Mouse (Mus musculus): ENCODE measurements around the gene Fabp7. TPM values are rescaled to one million over a fixed set of nuclear protein-coding genes. Genes with fewer than 3 reads are reported as not detected.

The Fabp7 gene
- total RNA-seq, 1 experiment from 2014 or later = 4.5 TPM

DNA sequence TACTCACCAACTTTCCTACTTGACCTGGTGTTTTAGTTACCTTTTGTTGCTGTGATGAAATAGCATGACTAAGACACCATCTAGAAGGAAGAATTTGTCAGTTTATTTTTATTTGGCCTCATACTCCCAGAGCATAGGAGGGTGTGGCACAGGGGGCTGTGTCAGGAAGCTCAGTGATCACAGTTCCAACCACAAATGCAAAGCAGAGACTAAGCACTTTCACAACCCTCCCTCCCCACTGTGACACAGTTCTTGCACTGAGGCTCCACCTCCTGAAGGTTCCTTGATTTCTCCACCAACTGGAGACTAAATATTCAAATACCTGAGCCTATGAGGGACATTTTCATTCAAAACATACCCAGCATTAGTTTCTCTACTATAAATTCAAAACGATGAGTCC is 14.8 kb downstream of the Fabp7 start:
- no peak for DNase-seq

DNA sequence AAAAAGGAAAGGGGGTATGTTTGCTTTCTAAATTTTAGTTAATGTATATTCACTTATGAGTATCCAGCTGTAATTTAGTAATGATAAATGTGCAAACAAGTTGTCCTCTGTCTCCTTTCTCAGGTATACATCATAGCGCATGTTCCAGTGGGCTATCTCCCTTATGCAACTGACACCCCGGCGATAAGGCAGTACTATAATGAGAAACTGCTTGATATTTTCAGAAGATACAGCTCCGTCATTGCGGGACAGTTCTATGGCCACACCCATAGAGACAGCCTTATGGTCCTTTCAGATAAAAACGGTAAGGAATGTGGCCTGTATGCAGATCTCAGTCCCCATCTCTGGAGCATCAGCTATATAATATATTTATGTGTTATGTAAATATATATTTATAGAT is 23.1 kb downstream of the Fabp7 start:
- DNase-seq = no peak

DNA sequence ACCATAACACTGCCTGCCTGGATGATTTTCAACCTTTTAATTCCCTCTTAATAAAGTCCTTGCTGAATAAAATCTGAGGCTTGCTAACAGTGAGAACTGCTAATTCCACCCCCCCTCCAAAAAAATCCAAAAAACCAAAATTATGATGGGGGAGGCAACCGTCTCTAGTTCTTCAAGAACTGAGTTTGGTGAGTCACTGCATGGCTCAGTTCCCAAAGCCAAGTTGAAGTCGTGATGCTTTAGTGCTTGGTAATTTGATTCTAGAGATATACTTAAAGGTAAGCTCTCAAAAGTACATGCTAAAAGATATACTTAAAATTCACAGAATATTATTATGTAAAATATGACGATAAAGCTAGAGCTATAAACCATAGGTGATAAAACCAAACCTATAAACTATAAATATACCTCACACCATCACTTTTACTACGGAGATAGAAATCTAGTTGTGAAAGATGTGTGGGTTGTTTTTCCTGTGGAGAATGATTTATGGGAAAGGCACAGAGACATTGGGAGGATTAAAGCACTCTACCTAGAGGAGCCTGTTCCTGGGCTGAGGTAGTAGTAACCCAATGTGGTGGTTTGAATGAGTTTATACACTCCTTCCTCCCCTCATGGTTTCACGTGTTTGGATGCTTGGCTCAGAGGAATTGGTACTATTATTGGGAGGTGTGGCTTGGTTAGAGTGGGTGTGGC is 27.6 kb downstream of the Fabp7 start:
- DNase-seq = no peak

DNA sequence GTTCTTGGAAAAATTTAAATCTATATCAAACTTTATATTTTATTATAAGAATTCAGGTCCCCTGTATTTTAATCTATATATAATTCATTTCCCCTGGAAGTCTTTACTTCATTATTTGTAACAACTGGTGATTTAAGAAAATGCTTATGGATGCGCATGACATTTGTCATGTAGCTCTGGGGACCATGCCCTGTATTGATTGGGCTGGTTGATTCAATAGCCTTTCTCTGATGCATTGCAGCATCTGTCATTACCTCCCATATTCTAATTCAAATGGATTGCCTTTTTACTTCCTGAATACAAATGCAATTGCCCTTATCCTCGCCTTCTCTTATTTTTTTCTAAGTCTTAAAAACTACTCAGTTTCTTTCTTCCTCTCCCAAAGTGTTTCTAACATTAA is 29.6 kb downstream of the Fabp7 start:
- no peak for DNase-seq

DNA sequence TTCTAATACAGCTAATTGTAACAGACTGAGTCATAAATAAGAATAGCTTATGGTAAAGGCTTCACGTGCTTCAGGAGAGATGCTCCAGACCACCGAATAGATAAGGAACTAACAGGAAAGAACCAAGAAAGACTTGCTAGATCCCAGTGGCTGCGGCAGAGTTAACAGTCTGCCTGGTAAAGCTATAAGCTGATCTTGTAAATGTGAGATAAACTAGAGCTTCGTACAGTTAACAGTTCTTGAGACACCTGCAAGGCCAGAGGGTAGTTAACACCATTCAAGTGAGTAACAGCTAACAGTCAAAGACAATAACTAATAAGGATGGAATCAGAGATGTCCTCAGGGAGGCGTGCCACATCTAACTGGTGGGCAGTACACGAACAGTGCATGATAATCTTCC is 31.2 kb downstream of the Fabp7 start:
- no peak for DNase-seq

DNA sequence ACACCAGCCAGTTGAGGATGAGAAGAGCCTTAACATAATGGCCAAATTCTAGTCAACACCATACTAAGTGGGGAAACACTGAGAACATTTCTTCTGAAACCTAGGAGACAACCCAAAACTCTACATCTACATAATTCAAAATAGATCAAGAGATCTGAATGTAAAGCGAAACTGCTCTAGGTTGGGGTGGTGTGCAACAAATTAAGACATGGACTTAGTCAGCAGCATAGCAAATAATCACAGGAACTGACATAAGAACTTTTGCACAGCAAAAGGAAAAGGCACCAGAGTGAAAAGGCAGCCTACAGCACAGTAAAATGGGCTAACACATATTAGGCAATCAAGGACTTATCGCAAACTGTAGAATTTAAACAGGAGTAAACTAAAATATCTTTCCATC is 34.5 kb downstream of the Fabp7 start:
- no peak for DNase-seq

DNA sequence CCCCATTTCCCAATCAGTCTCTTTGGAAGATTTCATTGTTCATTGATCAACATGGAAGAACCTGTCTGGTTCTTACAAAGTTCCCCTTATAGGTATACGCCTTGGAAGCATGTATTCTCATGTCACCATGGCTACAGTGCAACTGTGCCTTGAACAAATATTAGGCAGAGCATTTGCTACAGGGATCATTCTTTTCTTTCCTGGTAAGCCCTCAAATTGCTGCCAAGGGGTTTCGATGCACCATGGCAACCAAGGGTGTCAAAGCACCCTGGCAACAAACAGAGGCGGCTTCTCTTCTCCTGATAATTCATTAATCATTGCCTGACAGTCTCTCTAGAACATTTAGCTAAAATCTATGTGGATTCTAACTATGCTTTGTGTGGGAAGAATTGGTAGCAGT is 37.8 kb downstream of the Fabp7 start:
- no peak for DNase-seq

DNA sequence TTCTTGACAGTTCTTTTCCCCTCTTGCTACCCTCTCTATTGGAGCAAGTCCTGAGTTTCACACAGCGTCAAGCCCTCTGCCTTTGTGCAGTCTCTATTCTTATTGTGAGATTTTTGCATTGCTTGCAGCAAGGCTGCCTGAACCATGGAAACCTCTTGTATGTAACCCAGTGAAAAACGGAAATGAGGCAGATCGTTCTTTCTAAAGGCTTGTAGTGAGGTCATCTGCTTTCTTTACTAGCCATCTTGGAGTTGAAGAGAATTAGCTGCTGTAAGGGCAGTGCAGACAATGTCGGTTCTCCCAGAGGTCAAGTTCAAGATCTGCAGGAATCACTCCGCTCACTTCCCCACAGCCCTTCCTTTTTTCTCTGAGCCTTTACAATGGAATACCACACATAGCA is 44.0 kb downstream of the Fabp7 start:
- no peak for DNase-seq

DNA sequence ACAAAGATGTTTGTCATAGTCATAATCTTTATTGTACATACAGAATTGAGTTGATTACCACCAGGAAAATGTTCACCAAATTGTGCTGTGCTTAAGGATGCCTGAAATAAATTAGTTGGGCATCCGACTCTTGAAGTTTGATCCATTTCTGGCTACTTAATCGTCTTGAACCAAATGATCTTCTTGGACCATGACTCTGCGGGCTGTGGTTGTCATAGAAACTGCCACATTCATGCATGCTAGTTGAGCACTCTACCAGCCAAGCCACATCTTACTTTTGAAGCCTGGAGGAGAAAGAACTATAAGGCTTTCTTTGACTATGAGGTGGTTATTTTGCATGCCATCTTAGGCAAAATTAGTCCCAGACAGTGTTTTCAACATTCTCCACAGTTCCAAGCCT is 44.9 kb downstream of the Fabp7 start:
- DNase-seq = no peak

DNA sequence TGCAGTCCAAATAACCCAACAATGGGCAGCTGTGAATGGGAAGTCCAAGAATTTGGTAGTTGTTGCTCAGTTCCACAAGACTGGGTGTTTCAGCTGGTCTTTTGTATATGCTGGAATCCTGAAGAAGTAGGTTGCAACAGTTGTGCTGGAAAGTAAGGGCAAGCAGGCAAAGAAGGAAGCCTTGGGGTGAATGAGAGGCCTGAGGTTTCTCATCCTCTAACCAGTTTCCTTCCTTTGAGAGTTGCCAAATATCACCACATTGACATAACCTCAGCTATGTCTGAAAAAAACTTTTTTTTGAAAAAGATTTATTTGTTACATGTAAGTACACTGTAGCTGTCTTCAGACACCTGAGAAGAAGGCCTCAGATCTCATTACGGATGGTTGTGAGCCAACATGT is 50.4 kb downstream of the Fabp7 start:
- DNase-seq = no peak

DNA sequence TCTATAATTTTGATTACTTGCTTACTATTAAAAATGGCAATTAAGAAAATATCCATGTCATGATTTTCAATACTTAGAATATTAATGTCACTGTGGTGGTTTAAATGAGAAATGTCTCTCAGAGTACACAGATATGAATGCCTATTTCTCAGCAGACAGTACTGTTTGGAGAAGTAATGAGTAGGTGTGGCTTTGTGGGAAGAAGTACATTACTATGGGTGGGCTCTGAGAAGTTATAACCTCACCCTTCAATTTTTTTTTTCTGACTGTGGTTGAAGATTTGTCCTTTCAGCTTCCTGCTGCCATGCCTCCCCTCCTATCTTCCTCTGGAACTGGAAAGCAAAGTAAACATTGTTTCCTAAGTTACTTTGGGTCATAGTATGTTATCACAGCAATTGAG is 51.3 kb downstream of the Fabp7 start:
- DNase-seq = no peak

Other genes with a start within 250 kb of the Fabp7 start
- gene Pkib, start 152.9 kb upstream of the Fabp7 start, total RNA-seq (2021) = 0.15 and 2.4 TPM in 2 replicates
- gene Smpdl3a, start 9.5 kb downstream of the Fabp7 start, total RNA-seq (2021) = 61.6 and 74.6 TPM in 2 replicates

Data from adrenal gland, postnatal 14 days (tissue).